Mouse (Mus musculus) kidney, adult 18-20 months (tissue): ENCODE measurements at regions not wholly inside any gene's neighbourhood (a gene's known extent, or its start where the extent isn't known, plus 50 kb on each side); places are given as distances from the start of the nearest gene placed in this dataset.

Experiments
- DNase-seq: peaks from one replicate; pipeline ENCODE4 v3.0.0; 2021

- DNase-seq, result no peak
Measured at GRCm38 (mm10) chr4:153321085-153321484, 161.5 kb downstream of the Ajap1 start.

- DNase-seq, result no peak
Measured at GRCm38 (mm10) chr4:153320602-153321001, 162.0 kb downstream of the Ajap1 start.

- no peak for DNase-seq
Measured at GRCm38 (mm10) chr4:153316964-153317724, 165.5 kb downstream of the Ajap1 start.

- DNase-seq, result no peak
Measured at GRCm38 (mm10) chr4:153316519-153316918, 166.1 kb downstream of the Ajap1 start.

- no peak for DNase-seq
Measured at GRCm38 (mm10) chr4:153313961-153314360, 168.7 kb downstream of the Ajap1 start.

GRCm38 (mm10) chr4:153311574-153311973 is 171.0 kb downstream of the Ajap1 start:
- no peak for DNase-seq

GRCm38 (mm10) chr4:153310641-153311040 is 172.0 kb downstream of the Ajap1 start:
- DNase-seq, result no peak

- no peak for DNase-seq
Measured at GRCm38 (mm10) chr4:153303521-153303920, 179.1 kb downstream of the Ajap1 start.

- no peak for DNase-seq
Measured at GRCm38 (mm10) chr4:153302855-153303254, 179.8 kb downstream of the Ajap1 start.

- no peak for DNase-seq
Measured at GRCm38 (mm10) chr4:153298277-153298676, 184.3 kb downstream of the Ajap1 start.

- no peak for DNase-seq
Measured at GRCm38 (mm10) chr4:153294828-153295227, 187.8 kb downstream of the Ajap1 start.

GRCm38 (mm10) chr4:153293137-153293536 is 189.5 kb downstream of the Ajap1 start:
- DNase-seq, result no peak

- no peak for DNase-seq
Measured at GRCm38 (mm10) chr4:153288362-153288761, 194.2 kb downstream of the Ajap1 start.

- no peak for DNase-seq
Measured at GRCm38 (mm10) chr4:153284209-153284608, 198.4 kb downstream of the Ajap1 start.

GRCm38 (mm10) chr4:153276571-153276970 is 206.0 kb downstream of the Ajap1 start:
- DNase-seq, result no peak

GRCm38 (mm10) chr4:153271376-153271775 is 211.2 kb downstream of the Ajap1 start:
- DNase-seq, result no peak

- no peak for DNase-seq
Measured at GRCm38 (mm10) chr4:153263216-153263805, 219.3 kb downstream of the Ajap1 start.

- DNase-seq, result no peak
Measured at GRCm38 (mm10) chr4:153260941-153261557, 221.6 kb downstream of the Ajap1 start.

GRCm38 (mm10) chr4:153251943-153252342 is 230.7 kb downstream of the Ajap1 start:
- DNase-seq, result no peak

GRCm38 (mm10) chr4:153251311-153251710 is 231.3 kb downstream of the Ajap1 start:
- DNase-seq, result no peak

GRCm38 (mm10) chr4:153236680-153237079 is 245.9 kb downstream of the Ajap1 start:
- no peak for DNase-seq

- no peak for DNase-seq
Measured at GRCm38 (mm10) chr4:153233762-153234161, 248.8 kb downstream of the Ajap1 start.

GRCm38 (mm10) chr4:153229221-153229620 is 253.4 kb downstream of the Ajap1 start:
- DNase-seq, result no peak
